ENCODE assay signal across 23 mouse cellular contexts in genomic region chr2:132425576-132425975, GRCm38 (mm10). TPM values are rescaled to one million over a fixed set of nuclear protein-coding genes. Genes with fewer than 3 reads are reported as not detected.
DNase-seq lines count a peak whose midpoint lies in the region; ATAC-seq and TF ChIP-seq lines count a peak whose summit lies in the region.
"Had no signal": no experiment of that assay in that cellular context is flagged by ENCODE, and none has a peak within 500 bp of the region (broad histone marks: within the 10 kb centered on the region; RNA-seq: fewer than 3 reads in every experiment).

No protein-coding gene starts in this region.

- DNase-seq in adrenal gland, adult 2 months: peak; percentile 72
- no peak for DNase-seq in adrenal gland, postnatal 4 days (ENCODE audit: low spot score in 2 of 2)
- DNase-seq in hindbrain, postnatal 0 days (ENCODE audit: low spot score): peak; percentile 16
- peak; percentile 13 for DNase-seq in lung, embryonic 14.5 days
- no peak for DNase-seq in lung, postnatal 14 days
- peak; percentile 28 for DNase-seq in retina, postnatal 1 day
- DNase-seq in natural killer cell, adult 2 months (ENCODE audit: low spot score in 2 of 2): no peak
- DNase-seq: B cell, adult 2 months; cerebellum, adult 11 months; cerebellum, adult 9-10 months; cerebellum, postnatal 25 days; gastrocnemius, postnatal 36 days; heart, adult 18-20 months; heart, postnatal 10 days had no signal

- 37% methylated on average over 6 of the region's 6 CpGs for WGBS in hindbrain, postnatal 0 days
- WGBS in hindbrain, embryonic 13.5 days: 62% methylated on average over 6 of the region's 6 CpGs
- WGBS in lung, embryonic 14.5 days: 43% methylated on average over 6 of the region's 6 CpGs

- no peak overlapping the region for H3K4me3 ChIP-seq in hindbrain, postnatal 0 days (ENCODE audit: low read length)
- H3K4me3 ChIP-seq in hindbrain, embryonic 13.5 days: no peak overlapping the region
- no peak overlapping the region for H3K4me3 ChIP-seq in lung, embryonic 14.5 days (ENCODE audit: low read depth, low read length)
- H3K4me3 ChIP-seq: embryonic facial prominence, embryonic 12.5 days; forebrain, embryonic 15.5 days; heart, embryonic 10.5 days had no signal

- no peak overlapping the region for H3K9ac ChIP-seq in hindbrain, postnatal 0 days (replicated peaks; ENCODE audit: low read length)
- H3K9ac ChIP-seq in hindbrain, embryonic 13.5 days: no peak overlapping the region
- no peak overlapping the region for H3K9ac ChIP-seq in lung, embryonic 14.5 days
- H3K9ac ChIP-seq: embryonic facial prominence, embryonic 12.5 days; forebrain, embryonic 15.5 days; hindbrain, embryonic 14.5 days had no signal

- H3K4me2 ChIP-seq in hindbrain, postnatal 0 days (ENCODE audit: low read depth, low read length): no peak overlapping the region
- H3K4me2 ChIP-seq in hindbrain, embryonic 13.5 days: no peak overlapping the region
- H3K4me2 ChIP-seq in lung, embryonic 14.5 days: no peak overlapping the region
- H3K4me2 ChIP-seq: embryonic facial prominence, embryonic 12.5 days; forebrain, embryonic 15.5 days; hindbrain, embryonic 14.5 days had no signal

- H3K4me1 ChIP-seq in hindbrain, postnatal 0 days (ENCODE audit: insufficient read depth, low read length): peaks cover 4% of the 10 kb centered on the region; the same call in 1 of the 2 replicates
- H3K4me1 ChIP-seq in hindbrain, embryonic 13.5 days (replicated peaks): peaks cover 12% of the 10 kb centered on the region
- H3K4me1 ChIP-seq in lung, embryonic 14.5 days (ENCODE audit: insufficient read depth): no peaks in the 10 kb centered on the region

- no peak overlapping the region for H3K27ac ChIP-seq in hindbrain, postnatal 0 days
- H3K27ac ChIP-seq in hindbrain, embryonic 13.5 days: no peak overlapping the region
- H3K27ac ChIP-seq in lung, embryonic 14.5 days (ENCODE audit: low read depth): no peak overlapping the region
- H3K27ac ChIP-seq: embryonic facial prominence, embryonic 12.5 days; forebrain, embryonic 15.5 days; heart, embryonic 10.5 days; hindbrain, embryonic 14.5 days had no signal

- no peaks in the 10 kb centered on the region for H3K36me3 ChIP-seq in hindbrain, postnatal 0 days (ENCODE audit: insufficient read depth, low read length)
- H3K36me3 ChIP-seq in hindbrain, embryonic 13.5 days: no peaks in the 10 kb centered on the region
- H3K36me3 ChIP-seq in lung, embryonic 14.5 days (ENCODE audit: insufficient read depth): no peaks in the 10 kb centered on the region
- H3K36me3 ChIP-seq: embryonic facial prominence, embryonic 12.5 days; forebrain, embryonic 15.5 days; G1E; heart, embryonic 10.5 days had no signal

- no peaks in the 10 kb centered on the region for H3K27me3 ChIP-seq in hindbrain, postnatal 0 days (ENCODE audit: insufficient read depth, low read length)
- H3K27me3 ChIP-seq in hindbrain, embryonic 13.5 days: no peaks in the 10 kb centered on the region
- no peaks in the 10 kb centered on the region for H3K27me3 ChIP-seq in lung, embryonic 14.5 days (ENCODE audit: insufficient read depth, low read length)
- H3K27me3 ChIP-seq: embryonic facial prominence, embryonic 12.5 days; forebrain, embryonic 15.5 days had no signal

- H3K9me3 ChIP-seq in hindbrain, postnatal 0 days (ENCODE audit: low read length): no peaks in the 10 kb centered on the region; the same call in 1 of the 2 replicates
- no peaks in the 10 kb centered on the region for H3K9me3 ChIP-seq in hindbrain, embryonic 13.5 days
- peaks cover 4% of the 10 kb centered on the region; the same call in 1 of the 2 replicates for H3K9me3 ChIP-seq in lung, embryonic 14.5 days (ENCODE audit: low read depth, low read length)
- H3K9me3 ChIP-seq: forebrain, embryonic 15.5 days; G1E; heart, embryonic 10.5 days had no signal

- ATAC-seq in hindbrain, postnatal 0 days: no peak
- no peak for ATAC-seq in hindbrain, embryonic 13.5 days (ENCODE audit: low FRiP score)
- no peak for ATAC-seq in lung, embryonic 14.5 days (ENCODE audit: insufficient read depth)
- ATAC-seq: CD4-positive, CD25-positive, alpha-beta regulatory T cell, adult 4 months; forebrain, embryonic 15.5 days had no signal

- no peak for TF ChIP-seq CTCF in hindbrain, postnatal 0 days (IDR thresholded peaks at IDR 0.05; ENCODE audit: low read depth)
- no peak for TF ChIP-seq CTCF in lung, embryonic 14.5 days (IDR thresholded peaks at IDR 0.05; ENCODE audit: low read depth)

RNA-seq across cellular contexts. Expression of gene Prokr2, which starts 40.3 kb away (rescaled TPM):
- total RNA-seq in adrenal gland, adult 2 months (2021): under 1 TPM in 1 of 2 experiments, not detected in 1; 0.09 TPM
- not detected in 2 replicates for polyA plus RNA-seq in adrenal gland, adult 2 months (2012; rRNA removed)
- total RNA-seq in adrenal gland, postnatal 4 days (2021): under 1 TPM in 1 of 2 experiments, not detected in 1; 0.31 TPM
- total RNA-seq in hindbrain, postnatal 0 days (2014; rRNA removed): 8.4 and 11.3 TPM in 2 replicates
- 2.1 and 2.8 TPM in 2 replicates for polyA plus RNA-seq in hindbrain, postnatal 0 days (2015; fragmentation: Nextera tagmentation; extraction: Ambion mirVana)
- polyA plus RNA-seq in hindbrain, embryonic 13.5 days (2015; fragmentation: Nextera tagmentation; extraction: Ambion mirVana): 1.6 and 2.4 TPM in 2 replicates
- polyA plus RNA-seq in lung, embryonic 14.5 days (2014; fragmentation: Nextera tagmentation; extraction: Ambion mirVana): 0.12 and 0.51 TPM in 2 replicates
- total RNA-seq: gastrocnemius, adult 8-10 months; hematopoietic stem cell, adult 5-6 weeks had no signal
- polyA plus RNA-seq: CD4-positive, CD25-positive, alpha-beta regulatory T cell, adult 4 months; G1E had no signal

Comparison
In these comparisons a context has a peak if more than half of its experiments do, and no peak if none do; other contexts are left out.
1. DNase-seq: peak in adrenal gland, adult 2 months (single experiment), hindbrain, postnatal 0 days (single experiment), lung, embryonic 14.5 days (single experiment) and retina, postnatal 1 day (single experiment); none in adrenal gland, postnatal 4 days (0 of 2), lung, postnatal 14 days (single experiment) and natural killer cell, adult 2 months (0 of 2).